Mouse (Mus musculus) small intestine, adult 2 months (tissue): ENCODE data around the gene Krt76. TPM values are rescaled to one million over a fixed set of nuclear protein-coding genes. Genes with fewer than 3 reads are reported as not detected.
A peak's percentile ranks its signal among the peaks of the same experiment; 100 is the strongest.

Experiments used
- H3K27ac ChIP-seq: fragments of 200-500 bp; 2 replicates; pipeline ENCODE4 v1.5.1; 2012; ENCODE audit warnings: low read depth, low read length, control low read depth, inconsistent platforms; ENCODE audit not compliant: insufficient read depth
- H3K27me3 ChIP-seq: fragments of 200-500 bp; 2 replicates; pipeline ENCODE4 v1.6.1; 2012; ENCODE audit warnings: mild to moderate bottlenecking, moderate library complexity, low read length, inconsistent platforms; ENCODE audit not compliant: control insufficient read depth, insufficient read depth
- H3K36me3 ChIP-seq: fragments of 200-500 bp; 2 replicates; pipeline ENCODE4 v1.6.1; 2012; ENCODE audit warnings: mild to moderate bottlenecking, low read length, control low read depth, inconsistent platforms; ENCODE audit not compliant: control insufficient read depth, insufficient read depth
- H3K4me1 ChIP-seq: fragments of 200-500 bp; 2 replicates; pipeline ENCODE4 v1.6.1; 2012; ENCODE audit warnings: low read length, inconsistent platforms, mixed read lengths; ENCODE audit not compliant: control insufficient read depth, insufficient read depth, insufficient read length
- H3K4me3 ChIP-seq: fragments of 200-500 bp; 2 replicates; pipeline ENCODE4 v1.5.1; 2012; ENCODE audit warnings: low read depth, mild to moderate bottlenecking, control low read depth, inconsistent platforms, low read length, moderate library complexity
- CTCF ChIP-seq: fragments of 200-500 bp; IDR thresholded peaks from 2 replicates; pipeline ENCODE4 v1.5.1; 2012; ENCODE audit warnings: low read depth, mild to moderate bottlenecking, control low read depth, inconsistent platforms, low read length, moderate library complexity, mixed read lengths; ENCODE audit not compliant: insufficient replicate concordance, insufficient read length; ENCODE audit errors: extremely low read depth
- POLR2A ChIP-seq: fragments of 200-500 bp; IDR thresholded peaks from 2 replicates; pipeline ENCODE4 v1.6.1; 2012; ENCODE audit warnings: low read depth, mild to moderate bottlenecking, control low read depth, inconsistent platforms, low read length, moderate library complexity
- WGBS: fragments of 180-500 bp; shearing (Covaris S2); methylation state at CpG from one replicate; pipeline ENCODE4 v1.1.7; 2018; 5-methylcytosine and 5-hydroxymethylcytosine counted together
- polyA plus RNA-seq: library from polyadenylated mRNA; depleted of rRNA; stranded (reverse); fragments of >200 nt; gene quantifications from 2 replicates; pipeline ENCODE4 v1.2.3, GENCODE M21; 2012

The Krt76 gene
- polyA plus RNA-seq, 1 experiment: not detected

GRCm38 (mm10) chr15:101860421-101861130 is 32.1 kb downstream of the Krt76 start:
- Histone ChIP-seq H3K4me1 (peaks cover 3% of the 10 kb centered on the region; the same call in 1 of the 2 replicates), H3K4me3 (no peak overlapping the region), H3K27me3 (peaks cover 11% of the 10 kb centered on the region), H3K36me3 (no peaks in the 10 kb centered on the region), H3K27ac (no peak overlapping the region)
- 53% methylated on average over 13 of the region's 13 CpGs for WGBS
- TF ChIP-seq POLR2A: no peak
- 0 out of 2 replicates have a peak, but pooled peaks have one; percentile 17 for TF ChIP-seq CTCF

- no peak overlapping the region for H3K27ac ChIP-seq
- TF ChIP-seq CTCF (no peak), POLR2A (no peak)
- WGBS: 1% methylated on average over 33 of the region's 33 CpGs
- H3K4me3 ChIP-seq: peak overlapping the region; percentile 46
- peaks cover 3% of the 10 kb centered on the region; the same call in 1 of the 2 replicates for H3K4me1 ChIP-seq
- no peaks in the 10 kb centered on the region for H3K36me3 ChIP-seq
- peaks cover 11% of the 10 kb centered on the region for H3K27me3 ChIP-seq
Observed at GRCm38 (mm10) chr15:101859735-101860170, 33.0 kb downstream of the Krt76 start.

GRCm38 (mm10) chr15:101858673-101859425 is 33.9 kb downstream of the Krt76 start:
- Histone ChIP-seq H3K4me1 (peaks cover 3% of the 10 kb centered on the region; the same call in 1 of the 2 replicates), H3K36me3 (no peaks in the 10 kb centered on the region), H3K4me3 (no peak overlapping the region), H3K27ac (no peak overlapping the region), H3K27me3 (peaks cover 17% of the 10 kb centered on the region)
- 47% methylated on average over 11 of the region's 11 CpGs for whole genome bisulfite sequencing
- TF ChIP-seq POLR2A: no peak
- no peak for TF ChIP-seq CTCF

- TF ChIP-seq CTCF (no peak), POLR2A (no peak)
- Histone ChIP-seq H3K4me1 (peaks cover 3% of the 10 kb centered on the region; the same call in 1 of the 2 replicates), H3K4me3 (no peak overlapping the region), H3K36me3 (no peaks in the 10 kb centered on the region), H3K27me3 (peaks cover 17% of the 10 kb centered on the region), H3K27ac (no peak overlapping the region)
- WGBS: 63% methylated on average over 5 of the region's 5 CpGs
Observed at GRCm38 (mm10) chr15:101856696-101857095, 36.0 kb downstream of the Krt76 start.

GRCm38 (mm10) chr15:101855732-101856131 is 37.0 kb downstream of the Krt76 start:
- H3K27me3 ChIP-seq: peaks cover 14% of the 10 kb centered on the region
- no peak overlapping the region for H3K27ac ChIP-seq
- peaks cover 3% of the 10 kb centered on the region; the same call in 1 of the 2 replicates for H3K4me1 ChIP-seq
- no peak overlapping the region for H3K4me3 ChIP-seq
- TF ChIP-seq CTCF (no peak), POLR2A (no peak)
- H3K36me3 ChIP-seq: no peaks in the 10 kb centered on the region
- 33% methylated on average over 3 of the region's 3 CpGs for WGBS

- no peaks in the 10 kb centered on the region for H3K36me3 ChIP-seq
- no peak for TF ChIP-seq POLR2A
- TF ChIP-seq CTCF: no peak
- 18% methylated on average over 5 of the region's 5 CpGs for WGBS
Observed at GRCm38 (mm10) chr15:101854294-101854693, 38.4 kb downstream of the Krt76 start.

GRCm38 (mm10) chr15:101852571-101852970 is 40.1 kb downstream of the Krt76 start:
- Histone ChIP-seq H3K36me3 (no peaks in the 10 kb centered on the region), H3K27ac (no peak overlapping the region), H3K27me3 (peaks cover 6% of the 10 kb centered on the region), H3K4me3 (no peak overlapping the region), H3K4me1 (peaks cover 3% of the 10 kb centered on the region; the same call in 1 of the 2 replicates)
- TF ChIP-seq CTCF (no peak), POLR2A (no peak)
- 19% methylated on average over 5 of the region's 5 CpGs for WGBS

More at GRCm38 (mm10) chr15:101854294-101854693, 38.4 kb downstream of the Krt76 start:
- Histone ChIP-seq H3K27me3 (peaks cover 6% of the 10 kb centered on the region), H3K27ac (no peak overlapping the region), H3K4me3 (no peak overlapping the region), H3K4me1 (peaks cover 3% of the 10 kb centered on the region; the same call in 1 of the 2 replicates)
